ENCODE assay signal across 8 mouse cellular contexts in genomic region chr17:13043846-13044673, GRCm38 (mm10). TPM values are rescaled to one million over a fixed set of nuclear protein-coding genes. Genes with fewer than 3 reads are reported as not detected.
DNase-seq lines count a peak whose midpoint lies in the region; ATAC-seq lines count a peak whose summit lies in the region.
"Not testable (repeated sequence)": the region's sequence is repeated elsewhere in the genome, so short reads cannot be mapped to it uniquely, and the experiment has no call there.

No protein-coding gene starts in this region.

- WGBS in embryonic facial prominence, embryonic 14.5 days: 7% methylated on average over 3 of the region's 4 CpGs
- 9% methylated on average over 3 of the region's 4 CpGs for WGBS in midbrain, embryonic 11.5 days

- not testable (repeated sequence) for H3K27ac ChIP-seq in embryonic facial prominence, embryonic 14.5 days (replicated peaks; ENCODE audit: low read depth, low read length); midbrain, embryonic 11.5 days (ENCODE audit: low read depth, low read length)

- not testable (repeated sequence) for H3K4me3 ChIP-seq in embryonic facial prominence, embryonic 14.5 days (ENCODE audit: low read depth, low read length); midbrain, embryonic 11.5 days (ENCODE audit: low read depth, low read length)

- H3K4me2 ChIP-seq in embryonic facial prominence, embryonic 14.5 days (ENCODE audit: low read depth, low read length); midbrain, embryonic 11.5 days: not testable (repeated sequence)

- not testable (repeated sequence) for H3K9ac ChIP-seq in embryonic facial prominence, embryonic 14.5 days (ENCODE audit: low read depth, low read length); midbrain, embryonic 11.5 days (ENCODE audit: low read length)

- peak; percentile 38 for DNase-seq in CD4-positive helper T cell, adult 2 months (ENCODE audit: low read depth, low spot score)
- DNase-seq in brain, adult 2 months (ENCODE audit: low read depth, low spot score): peak; percentile 76
- DNase-seq in embryonic facial prominence, embryonic 14.5 days (ENCODE audit: low spot score): peak; percentile 42
- peak; percentile 27 to 32 for DNase-seq in heart, adult 9 months (ENCODE audit: low spot score in 2 of 2)
- DNase-seq in kidney, adult 9 months: peak; percentile 56
- peak; percentile 41 for DNase-seq in left cerebral cortex, postnatal 4 days
- DNase-seq in midbrain, embryonic 11.5 days (ENCODE audit: low spot score, missing footprints): peak; percentile 89
- DNase-seq in right cerebral cortex, postnatal 36 days (ENCODE audit: low spot score in 2 of 2): peak; percentile 36 to 41

- not testable (repeated sequence) for H3K27me3 ChIP-seq in embryonic facial prominence, embryonic 14.5 days (replicated peaks; ENCODE audit: control insufficient read depth, insufficient read depth, low read length); midbrain, embryonic 11.5 days (ENCODE audit: control insufficient read depth, insufficient read depth, low read length)

- ATAC-seq in embryonic facial prominence, embryonic 14.5 days (ENCODE audit: low read depth): peak; percentile 86
- ATAC-seq in midbrain, embryonic 11.5 days (ENCODE audit: low FRiP score): peak; percentile 84

- H3K36me3 ChIP-seq in embryonic facial prominence, embryonic 14.5 days (ENCODE audit: control insufficient read depth, insufficient read depth, low read length); midbrain, embryonic 11.5 days (ENCODE audit: control insufficient read depth, insufficient read depth, low read length): not testable (repeated sequence)

- intact Hi-C loops in left cerebral cortex, postnatal 4 days (cut with DNase I): not testable (repeated sequence)

- H3K4me1 ChIP-seq in embryonic facial prominence, embryonic 14.5 days (ENCODE audit: control insufficient read depth, insufficient read depth, low read length); midbrain, embryonic 11.5 days (ENCODE audit: control insufficient read depth, insufficient read depth, low read length): not testable (repeated sequence)

- not testable (repeated sequence) for H3K9me3 ChIP-seq in embryonic facial prominence, embryonic 14.5 days (ENCODE audit: control insufficient read depth, low read length); midbrain, embryonic 11.5 days (ENCODE audit: control insufficient read depth, low read length)

RNA-seq across cellular contexts. Expression of gene Gpr31b, which starts 8.0 kb away (rescaled TPM):
- polyA plus RNA-seq in embryonic facial prominence, embryonic 14.5 days (2014; fragmentation: Nextera tagmentation; extraction: Ambion mirVana): not detected in 2 replicates
- total RNA-seq in left cerebral cortex, postnatal 4 days (2021): under 1 TPM; 0.34 to 0.64 TPM
- not detected in 2 replicates for polyA plus RNA-seq in midbrain, embryonic 11.5 days (2014; fragmentation: Nextera tagmentation; extraction: Ambion mirVana)

RNA-seq across cellular contexts. Expression of gene Tcp10b, which starts 16.8 kb away (rescaled TPM):
- 0.39 TPM in 1 of 2 replicates, not detected in the other for polyA plus RNA-seq in embryonic facial prominence, embryonic 14.5 days (2014; fragmentation: Nextera tagmentation; extraction: Ambion mirVana)
- under 1 TPM; 0.42 to 0.60 TPM for total RNA-seq in left cerebral cortex, postnatal 4 days (2021)
- polyA plus RNA-seq in midbrain, embryonic 11.5 days (2014; fragmentation: Nextera tagmentation; extraction: Ambion mirVana): not detected in 2 replicates

RNA-seq across cellular contexts. Expression of gene Sod2, which starts 37.4 kb away (rescaled TPM):
- polyA plus RNA-seq in embryonic facial prominence, embryonic 14.5 days (2014; fragmentation: Nextera tagmentation; extraction: Ambion mirVana): 117 and 136 TPM in 2 replicates
- total RNA-seq in left cerebral cortex, postnatal 4 days (2021): 100 to 1,000 TPM; 158 TPM
- 114 and 120 TPM in 2 replicates for polyA plus RNA-seq in midbrain, embryonic 11.5 days (2014; fragmentation: Nextera tagmentation; extraction: Ambion mirVana)

RNA-seq across cellular contexts. Expression of gene Wtap, which starts 50.1 kb away (rescaled TPM):
- 118 and 121 TPM in 2 replicates for polyA plus RNA-seq in embryonic facial prominence, embryonic 14.5 days (2014; fragmentation: Nextera tagmentation; extraction: Ambion mirVana)
- total RNA-seq in left cerebral cortex, postnatal 4 days (2021): 100 to 1,000 TPM in 1 of 2 experiments, 10 to 100 TPM in 1; 95.1 to 103 TPM
- 136 and 144 TPM in 2 replicates for polyA plus RNA-seq in midbrain, embryonic 11.5 days (2014; fragmentation: Nextera tagmentation; extraction: Ambion mirVana)

Comparison
In these comparisons a context has a peak if more than half of its experiments do, and no peak if none do; other contexts are left out.
1. DNase-seq: peak in every context shown above with its lines; median percentile 89 in midbrain, embryonic 11.5 days; 76 in brain, adult 2 months; 56 in kidney, adult 9 months; 42 in embryonic facial prominence, embryonic 14.5 days; 41 in left cerebral cortex, postnatal 4 days; 38 in right cerebral cortex, postnatal 36 days; 38 in CD4-positive helper T cell, adult 2 months; 30 in heart, adult 9 months.